Mouse (Mus musculus): ENCODE results near the gene Rpa1. TPM values are rescaled to one million over a fixed set of nuclear protein-coding genes. Genes with fewer than 3 reads are reported as not detected.
"Not testable (repeated sequence)": the region's sequence is repeated elsewhere in the genome, so short reads cannot be mapped to it uniquely, and the experiment has no call there.

The Rpa1 gene
- polyA plus RNA-seq (2012; rRNA removed), result 79.9 and 80.3 TPM in 2 replicates
- 92.7 and 96.3 TPM in 2 replicates for polyA plus RNA-seq (2014; fragmentation: Nextera tagmentation; extraction: Ambion mirVana)

- WGBS, result under 1% methylated on average over 44 of the region's 56 CpGs
Measured at GRCm38 (mm10) chr11:75348199-75348889, at the start of gene Rpa1, which contains the start of gene Smyd4. TSS of gene Rpa1 (minus strand) at chr11:75348324. TSS of gene Smyd4 (plus strand) at chr11:75348433.

GRCm38 (mm10) chr11:75397452-75397851, 49.3 kb upstream of the Rpa1 start:
- Histone ChIP-seq H3K4me3 (replicated peaks; ENCODE audit: low read length) (no peak overlapping the region), H3K27me3 (ENCODE audit: control insufficient read depth, insufficient read depth, low read length) (no peaks in the 10 kb centered on the region), H3K4me1 (ENCODE audit: control insufficient read depth, insufficient read depth, low read length) (no peaks in the 10 kb centered on the region), H3K27ac (replicated peaks; ENCODE audit: low read depth, low read length) (no peak overlapping the region), H3K36me3 (ENCODE audit: control insufficient read depth, insufficient read depth, low read length) (peaks cover 10% of the 10 kb centered on the region), H3K9ac (ENCODE audit: low read depth, low read length, severe bottlenecking) (no peak overlapping the region), H3K4me2 (replicated peaks; ENCODE audit: low read depth, low read length, severe bottlenecking) (no peak overlapping the region), H3K9me3 (ENCODE audit: control insufficient read depth, low read length) (no peaks in the 10 kb centered on the region)
- ATAC-seq (ENCODE audit: low FRiP score, low read depth), result no peak
- WGBS, result 67% methylated on average over 7 of the region's 7 CpGs
- DNase-seq (ENCODE audit: low spot score), result no peak
- TF ChIP-seq POLR2A (IDR thresholded peaks at IDR 0.05; ENCODE audit: borderline replicate concordance, extremely low read depth, insufficient read depth, insufficient read length), result no peak

More at GRCm38 (mm10) chr11:75348199-75348889, at the start of gene Rpa1, which contains the start of gene Smyd4:
- peak within 1 kb of the TSS; percentile 76 for H3K4me2 ChIP-seq (replicated peaks; ENCODE audit: low read depth, low read length, severe bottlenecking)
- peak within 1 kb of the TSS; percentile 70 for H3K4me3 ChIP-seq (replicated peaks; ENCODE audit: low read length)
- H3K9me3 ChIP-seq (ENCODE audit: control insufficient read depth, low read length), result no peaks in the 10 kb centered on the region
- H3K27ac ChIP-seq (replicated peaks; ENCODE audit: low read depth, low read length), result peak within 1 kb of the TSS; percentile 56; the same call in 1 of the 2 replicates
- peak within 1 kb of the TSS; percentile 68 for H3K9ac ChIP-seq (ENCODE audit: low read depth, low read length, severe bottlenecking)
- H3K27me3 ChIP-seq (ENCODE audit: control insufficient read depth, insufficient read depth, low read length), result no peaks in the 10 kb centered on the region
- TF ChIP-seq POLR2A (IDR thresholded peaks at IDR 0.05; ENCODE audit: borderline replicate concordance, extremely low read depth, insufficient read depth, insufficient read length), result peak; percentile 38; the same call in 1 of the 2 replicates
- H3K4me1 ChIP-seq (ENCODE audit: control insufficient read depth, insufficient read depth, low read length), result peaks cover 21% of the 10 kb centered on the region
- H3K36me3 ChIP-seq (ENCODE audit: control insufficient read depth, insufficient read depth, low read length), result no peaks in the 10 kb centered on the region; the same call in 1 of the 2 replicates
- DNase-seq (ENCODE audit: low spot score) (peak; percentile 95), ATAC-seq (ENCODE audit: low FRiP score, low read depth) (peak; percentile 100)

- H3K4me1 ChIP-seq (ENCODE audit: control insufficient read depth, insufficient read depth, low read length), result no peaks in the 10 kb centered on the region
- no peaks in the 10 kb centered on the region for H3K27me3 ChIP-seq (ENCODE audit: control insufficient read depth, insufficient read depth, low read length)
- no peak overlapping the region for H3K4me2 ChIP-seq (replicated peaks; ENCODE audit: low read depth, low read length, severe bottlenecking)
- no peak overlapping the region for H3K27ac ChIP-seq (replicated peaks; ENCODE audit: low read depth, low read length)
- 85% methylated on average over 1 of the region's 1 CpGs for WGBS
- ATAC-seq (ENCODE audit: low FRiP score, low read depth) (no peak), DNase-seq (ENCODE audit: low spot score) (no peak)
- H3K9me3 ChIP-seq (ENCODE audit: control insufficient read depth, low read length), result no peaks in the 10 kb centered on the region
- H3K36me3 ChIP-seq (ENCODE audit: control insufficient read depth, insufficient read depth, low read length), result peaks cover 7% of the 10 kb centered on the region; the same call in 1 of the 2 replicates
- H3K9ac ChIP-seq (ENCODE audit: low read depth, low read length, severe bottlenecking), result no peak overlapping the region
- no peak for TF ChIP-seq POLR2A (IDR thresholded peaks at IDR 0.05; ENCODE audit: borderline replicate concordance, extremely low read depth, insufficient read depth, insufficient read length)
- no peak overlapping the region for H3K4me3 ChIP-seq (replicated peaks; ENCODE audit: low read length)
Measured at GRCm38 (mm10) chr11:75395611-75396010, 47.5 kb upstream of the Rpa1 start.

GRCm38 (mm10) chr11:75383529-75383928, 35.4 kb upstream of the Rpa1 start:
- not testable (repeated sequence) for H3K9me3 ChIP-seq (ENCODE audit: control insufficient read depth, low read length); DNase-seq (ENCODE audit: low spot score); H3K4me1 ChIP-seq (ENCODE audit: control insufficient read depth, insufficient read depth, low read length); H3K4me2 ChIP-seq (replicated peaks; ENCODE audit: low read depth, low read length, severe bottlenecking); H3K27me3 ChIP-seq (ENCODE audit: control insufficient read depth, insufficient read depth, low read length); H3K9ac ChIP-seq (ENCODE audit: low read depth, low read length, severe bottlenecking); H3K27ac ChIP-seq (replicated peaks; ENCODE audit: low read depth, low read length); ATAC-seq (ENCODE audit: low FRiP score, low read depth); H3K4me3 ChIP-seq (replicated peaks; ENCODE audit: low read length); H3K36me3 ChIP-seq (ENCODE audit: control insufficient read depth, insufficient read depth, low read length)
- WGBS, result 53% methylated on average over 3 of the region's 3 CpGs

- DNase-seq (ENCODE audit: low spot score); H3K27me3 ChIP-seq (ENCODE audit: control insufficient read depth, insufficient read depth, low read length); H3K9ac ChIP-seq (ENCODE audit: low read depth, low read length, severe bottlenecking); H3K9me3 ChIP-seq (ENCODE audit: control insufficient read depth, low read length); H3K4me1 ChIP-seq (ENCODE audit: control insufficient read depth, insufficient read depth, low read length); H3K36me3 ChIP-seq (ENCODE audit: control insufficient read depth, insufficient read depth, low read length); H3K4me2 ChIP-seq (replicated peaks; ENCODE audit: low read depth, low read length, severe bottlenecking); ATAC-seq (ENCODE audit: low FRiP score, low read depth); H3K4me3 ChIP-seq (replicated peaks; ENCODE audit: low read length); H3K27ac ChIP-seq (replicated peaks; ENCODE audit: low read depth, low read length): not testable (repeated sequence)
- WGBS, result 78% methylated on average over 2 of the region's 2 CpGs
Measured at GRCm38 (mm10) chr11:75378786-75379185, 30.7 kb upstream of the Rpa1 start.
